Mouse (Mus musculus): ENCODE results near the gene Mast4. TPM values are rescaled to one million over a fixed set of nuclear protein-coding genes. Genes with fewer than 3 reads are reported as not detected.

Gene Mast4
- polyA plus RNA-seq, 1 experiment, result 10.4 TPM

- TF ChIP-seq POLR2A (IDR thresholded peaks at IDR 0.05; ENCODE audit: control insufficient read depth, extremely low read depth, insufficient read depth, low read length, poor library complexity) (no peak), CTCF (IDR thresholded peaks at IDR 0.05; ENCODE audit: borderline replicate concordance, control insufficient read depth, extremely low read depth, insufficient read depth, low read length, poor library complexity) (no peak)
- Histone ChIP-seq H3K36me3 (ENCODE audit: control insufficient read depth, insufficient read depth, low read length) (no peaks in the 10 kb centered on the region), H3K27me3 (ENCODE audit: control insufficient read depth, insufficient read depth, low read length) (no peaks in the 10 kb centered on the region), H3K4me3 (ENCODE audit: control insufficient read depth, insufficient read depth, low read length) (no peak overlapping the region), H3K27ac (ENCODE audit: control insufficient read depth, insufficient read depth, low read length) (no peak overlapping the region), H3K4me1 (replicated peaks; ENCODE audit: control insufficient read depth, insufficient read depth, low read length) (no peaks in the 10 kb centered on the region)
- no peak for DNase-seq
- over 99% methylated on average over 4 of the region's 4 CpGs for WGBS
These were observed 345.3 kb downstream of the Mast4 start for GRCm38 (mm10) chr13:102988976-102989375.

GRCm38 (mm10) chr13:102988251-102988895 lies 345.9 kb downstream of the Mast4 start:
- TF ChIP-seq CTCF (IDR thresholded peaks at IDR 0.05; ENCODE audit: borderline replicate concordance, control insufficient read depth, extremely low read depth, insufficient read depth, low read length, poor library complexity), result no peak
- no peak for TF ChIP-seq POLR2A (IDR thresholded peaks at IDR 0.05; ENCODE audit: control insufficient read depth, extremely low read depth, insufficient read depth, low read length, poor library complexity)
- no peak for DNase-seq
- Histone ChIP-seq H3K27ac (ENCODE audit: control insufficient read depth, insufficient read depth, low read length) (no peak overlapping the region), H3K4me3 (ENCODE audit: control insufficient read depth, insufficient read depth, low read length) (no peak overlapping the region), H3K27me3 (ENCODE audit: control insufficient read depth, insufficient read depth, low read length) (no peaks in the 10 kb centered on the region), H3K4me1 (replicated peaks; ENCODE audit: control insufficient read depth, insufficient read depth, low read length) (no peaks in the 10 kb centered on the region), H3K36me3 (ENCODE audit: control insufficient read depth, insufficient read depth, low read length) (no peaks in the 10 kb centered on the region)
- 96% methylated on average over 11 of the region's 11 CpGs for WGBS

- H3K4me1 ChIP-seq (replicated peaks; ENCODE audit: control insufficient read depth, insufficient read depth, low read length), result no peaks in the 10 kb centered on the region
- no peak for TF ChIP-seq CTCF (IDR thresholded peaks at IDR 0.05; ENCODE audit: borderline replicate concordance, control insufficient read depth, extremely low read depth, insufficient read depth, low read length, poor library complexity)
- no peak for TF ChIP-seq POLR2A (IDR thresholded peaks at IDR 0.05; ENCODE audit: control insufficient read depth, extremely low read depth, insufficient read depth, low read length, poor library complexity)
- H3K27ac ChIP-seq (ENCODE audit: control insufficient read depth, insufficient read depth, low read length), result no peak overlapping the region
- no peak overlapping the region for H3K4me3 ChIP-seq (ENCODE audit: control insufficient read depth, insufficient read depth, low read length)
- no peaks in the 10 kb centered on the region for H3K36me3 ChIP-seq (ENCODE audit: control insufficient read depth, insufficient read depth, low read length)
- no peaks in the 10 kb centered on the region for H3K27me3 ChIP-seq (ENCODE audit: control insufficient read depth, insufficient read depth, low read length)
- DNase-seq, result no peak
- WGBS, result 97% methylated on average over 4 of the region's 4 CpGs
These were observed 349.7 kb downstream of the Mast4 start for GRCm38 (mm10) chr13:102984550-102984949.

GRCm38 (mm10) chr13:102973853-102974252 lies 360.4 kb downstream of the Mast4 start:
- Histone ChIP-seq H3K27me3 (ENCODE audit: control insufficient read depth, insufficient read depth, low read length) (no peaks in the 10 kb centered on the region), H3K4me1 (replicated peaks; ENCODE audit: control insufficient read depth, insufficient read depth, low read length) (no peaks in the 10 kb centered on the region), H3K36me3 (ENCODE audit: control insufficient read depth, insufficient read depth, low read length) (no peaks in the 10 kb centered on the region), H3K27ac (ENCODE audit: control insufficient read depth, insufficient read depth, low read length) (no peak overlapping the region), H3K4me3 (ENCODE audit: control insufficient read depth, insufficient read depth, low read length) (no peak overlapping the region)
- TF ChIP-seq CTCF (IDR thresholded peaks at IDR 0.05; ENCODE audit: borderline replicate concordance, control insufficient read depth, extremely low read depth, insufficient read depth, low read length, poor library complexity) (no peak), POLR2A (IDR thresholded peaks at IDR 0.05; ENCODE audit: control insufficient read depth, extremely low read depth, insufficient read depth, low read length, poor library complexity) (no peak)
- 90% methylated on average over 5 of the region's 5 CpGs for WGBS
- DNase-seq, result no peak

DNA sequence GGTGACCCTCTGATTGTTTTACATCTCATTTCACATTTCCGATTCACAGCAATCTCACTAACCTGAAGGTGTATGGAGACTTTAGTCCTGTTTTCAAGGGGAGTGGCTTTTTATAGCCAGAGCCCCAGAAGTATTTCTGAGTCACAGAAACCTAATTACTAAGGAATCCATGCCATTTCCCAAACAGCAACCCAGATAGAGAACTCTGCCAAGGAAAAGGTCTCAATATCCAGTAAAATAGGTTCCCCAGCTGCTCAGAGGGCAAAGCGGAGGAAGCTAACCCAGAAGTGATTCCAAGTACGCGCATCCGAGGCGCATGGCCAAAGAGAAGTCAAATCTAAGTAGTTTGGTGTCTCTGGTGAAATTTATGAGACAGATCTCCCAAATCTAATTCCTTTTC lies 370.8 kb downstream of the Mast4 start:
- 97% methylated on average over 6 of the region's 6 CpGs for WGBS
- Histone ChIP-seq H3K36me3 (ENCODE audit: control insufficient read depth, insufficient read depth, low read length) (no peaks in the 10 kb centered on the region), H3K27ac (ENCODE audit: control insufficient read depth, insufficient read depth, low read length) (no peak overlapping the region), H3K4me1 (replicated peaks; ENCODE audit: control insufficient read depth, insufficient read depth, low read length) (no peaks in the 10 kb centered on the region), H3K4me3 (ENCODE audit: control insufficient read depth, insufficient read depth, low read length) (no peak overlapping the region), H3K27me3 (ENCODE audit: control insufficient read depth, insufficient read depth, low read length) (no peaks in the 10 kb centered on the region)
- TF ChIP-seq CTCF (IDR thresholded peaks at IDR 0.05; ENCODE audit: borderline replicate concordance, control insufficient read depth, extremely low read depth, insufficient read depth, low read length, poor library complexity) (no peak), POLR2A (IDR thresholded peaks at IDR 0.05; ENCODE audit: control insufficient read depth, extremely low read depth, insufficient read depth, low read length, poor library complexity) (no peak)
- DNase-seq, result no peak

DNA sequence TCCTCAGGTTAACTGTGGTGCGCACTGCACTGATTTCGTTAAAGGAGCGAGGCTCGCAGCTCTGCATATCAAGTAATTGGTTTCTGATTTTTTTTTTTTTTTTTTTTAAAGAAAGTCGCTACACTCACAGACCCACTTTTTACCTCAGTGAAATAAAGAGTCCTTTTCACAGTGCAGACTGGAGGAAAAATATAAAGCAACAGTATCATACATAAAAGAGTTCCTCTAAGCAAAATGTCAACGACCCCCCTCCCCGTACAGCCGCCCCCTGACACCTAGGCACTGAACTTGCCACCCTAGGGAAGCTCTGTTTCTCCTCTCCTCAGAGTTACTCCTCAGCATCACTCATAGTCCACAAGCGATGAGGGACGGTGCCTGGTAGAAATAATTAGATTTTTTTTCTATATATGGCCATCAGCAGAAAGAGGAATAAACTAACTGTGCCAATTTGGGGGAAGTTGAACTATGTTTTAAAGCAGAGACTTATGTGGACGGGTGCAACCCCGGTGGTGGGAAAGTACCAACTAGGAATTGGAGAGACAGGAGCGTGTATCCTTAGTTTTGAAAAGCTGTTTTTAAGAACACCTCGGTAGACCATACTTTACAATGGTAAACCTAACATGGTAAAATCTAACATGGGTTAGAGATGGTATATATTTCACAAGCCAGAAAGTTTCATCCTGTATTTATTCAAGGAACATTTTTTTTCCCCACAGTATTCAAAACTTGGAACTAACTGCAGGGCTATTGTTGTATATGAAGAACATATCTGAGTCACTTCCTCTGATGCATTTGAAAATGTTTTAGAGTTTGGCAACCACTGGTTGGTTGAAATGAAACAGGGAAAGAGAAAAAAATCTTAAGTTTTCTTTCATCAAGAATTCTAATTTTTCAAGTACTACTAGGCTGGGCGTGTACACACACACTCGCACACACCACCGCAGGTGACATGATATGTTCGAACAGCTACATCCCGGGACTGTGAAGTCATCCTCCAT lies 375.7 kb downstream of the Mast4 start:
- Histone ChIP-seq H3K27ac (ENCODE audit: control insufficient read depth, insufficient read depth, low read length) (no peak overlapping the region), H3K4me3 (ENCODE audit: control insufficient read depth, insufficient read depth, low read length) (no peak overlapping the region), H3K27me3 (ENCODE audit: control insufficient read depth, insufficient read depth, low read length) (no peaks in the 10 kb centered on the region), H3K36me3 (ENCODE audit: control insufficient read depth, insufficient read depth, low read length) (no peaks in the 10 kb centered on the region), H3K4me1 (replicated peaks; ENCODE audit: control insufficient read depth, insufficient read depth, low read length) (no peaks in the 10 kb centered on the region)
- no peak for DNase-seq
- TF ChIP-seq POLR2A (IDR thresholded peaks at IDR 0.05; ENCODE audit: control insufficient read depth, extremely low read depth, insufficient read depth, low read length, poor library complexity) (no peak), CTCF (IDR thresholded peaks at IDR 0.05; ENCODE audit: borderline replicate concordance, control insufficient read depth, extremely low read depth, insufficient read depth, low read length, poor library complexity) (no peak)
- WGBS, result 62% methylated on average over 19 of the region's 19 CpGs

Data from thymus, adult 2 months (tissue).